Mouse (Mus musculus) limb, embryonic 11.5 days (tissue): ENCODE data around the gene Cnmd. TPM values are rescaled to one million over a fixed set of nuclear protein-coding genes. Genes with fewer than 3 reads are reported as not detected.
A peak's percentile ranks its signal among the peaks of the same experiment; 100 is the strongest.

Experiments used
- ATAC-seq: fragments of 200-750 bp; cut with Nextera tagmentation; 2 replicates; pipeline ENCODE4 v1.8.0; 2017; ENCODE audit warnings: low read depth; ENCODE audit not compliant: insufficient number of reproducible peaks, low FRiP score, low TSS enrichment
- DNase-seq: peaks from one replicate; pipeline ENCODE4 v3.0.0-alpha.2; 2015; ENCODE audit warnings: low spot score
- H3K27ac ChIP-seq: fragments of 300-500 bp; sonication (generic); replicated peaks from 2 replicates; pipeline ENCODE4 v1.5.1; 2014; ENCODE audit warnings: low read depth, mild to moderate bottlenecking, low read length
- H3K27me3 ChIP-seq: fragments of 300-500 bp; sonication (generic); 2 replicates; pipeline ENCODE4 v1.6.1; 2014; ENCODE audit warnings: mild to moderate bottlenecking, low read length, mixed read lengths; ENCODE audit not compliant: control insufficient read depth, insufficient read depth
- H3K36me3 ChIP-seq: fragments of 300-500 bp; sonication (generic); 2 replicates; pipeline ENCODE4 v1.6.1; 2014; ENCODE audit warnings: mild to moderate bottlenecking, low read length, moderate library complexity, mixed read lengths; ENCODE audit not compliant: control insufficient read depth, insufficient read depth
- H3K4me1 ChIP-seq: fragments of 300-500 bp; sonication (generic); 2 replicates; pipeline ENCODE4 v1.6.1; 2014; ENCODE audit warnings: low read length, mixed read lengths; ENCODE audit not compliant: control insufficient read depth, insufficient read depth
- H3K4me2 ChIP-seq: fragments of 300-500 bp; sonication (generic); 2 replicates; pipeline ENCODE4 v1.6.1; 2014; ENCODE audit warnings: low read depth, mild to moderate bottlenecking, moderate library complexity; ENCODE audit not compliant: severe bottlenecking
- H3K4me3 ChIP-seq: fragments of 300-500 bp; sonication (generic); 2 replicates; pipeline ENCODE4 v1.5.1; 2014; ENCODE audit warnings: low read depth, low read length
- H3K9ac ChIP-seq: fragments of 300-500 bp; sonication (generic); 2 replicates; pipeline ENCODE4 v1.6.1; 2014; ENCODE audit warnings: mild to moderate bottlenecking, low read length
- H3K9me3 ChIP-seq: fragments of 300-500 bp; sonication (generic); 2 replicates; pipeline ENCODE4 v1.6.1; 2016; ENCODE audit warnings: low read length; ENCODE audit not compliant: control insufficient read depth
- WGBS: fragments of 180-500 bp; shearing (Covaris S2); extraction: QIAGEN DNeasy Blood & Tissue Kit; methylation state at CpG from one replicate; pipeline ENCODE4 v1.1.7; 2014; 5-methylcytosine and 5-hydroxymethylcytosine counted together
- polyA plus RNA-seq: library from polyadenylated mRNA; unstranded; fragments of >200 nt; fragmentation: Nextera tagmentation; extraction: Ambion mirVana; gene quantifications from 2 replicates; pipeline ENCODE4 v1.2.1, GENCODE M21; 2014

Cnmd gene
- polyA plus RNA-seq, 1 experiment from 2014 or later: 15.2 TPM

GRCm38 (mm10) chr14:79658748-79659508 lies 3.0 kb downstream of the Cnmd start:
- no peaks in the 10 kb centered on the region for H3K4me1 ChIP-seq
- no peaks in the 10 kb centered on the region for H3K27me3 ChIP-seq
- H3K9me3 ChIP-seq: no peaks in the 10 kb centered on the region
- ATAC-seq (no peak), DNase-seq (no peak)
- no peak overlapping the region for H3K4me3 ChIP-seq
- WGBS: 75% methylated on average over 6 of the region's 6 CpGs
- no peak overlapping the region for H3K9ac ChIP-seq
- no peaks in the 10 kb centered on the region for H3K36me3 ChIP-seq
- no peak overlapping the region for H3K4me2 ChIP-seq
- peak overlapping the region; percentile 21; the same call in 1 of the 2 replicates for H3K27ac ChIP-seq

GRCm38 (mm10) chr14:79658286-79658685 lies 3.7 kb downstream of the Cnmd start:
- no peaks in the 10 kb centered on the region for H3K4me1 ChIP-seq
- no peaks in the 10 kb centered on the region for H3K27me3 ChIP-seq
- WGBS: 81% methylated on average over 5 of the region's 5 CpGs
- H3K36me3 ChIP-seq: no peaks in the 10 kb centered on the region
- no peak overlapping the region for H3K4me2 ChIP-seq
- no peak overlapping the region for H3K9ac ChIP-seq
- no peak overlapping the region for H3K4me3 ChIP-seq
- no peak for ATAC-seq
- DNase-seq: no peak
- no peaks in the 10 kb centered on the region for H3K9me3 ChIP-seq
- peak overlapping the region; percentile 21; the same call in 1 of the 2 replicates for H3K27ac ChIP-seq

GRCm38 (mm10) chr14:79652654-79653053 lies 9.3 kb downstream of the Cnmd start:
- Histone ChIP-seq H3K4me3 (no peak overlapping the region), H3K27me3 (no peaks in the 10 kb centered on the region), H3K9ac (no peak overlapping the region), H3K27ac (no peak overlapping the region), H3K36me3 (no peaks in the 10 kb centered on the region), H3K4me2 (no peak overlapping the region), H3K9me3 (no peaks in the 10 kb centered on the region), H3K4me1 (no peaks in the 10 kb centered on the region)
- ATAC-seq (no peak), DNase-seq (no peak)
- WGBS: 66% methylated on average over 4 of the region's 4 CpGs

- H3K36me3 ChIP-seq: no peaks in the 10 kb centered on the region
- no peak overlapping the region for H3K4me2 ChIP-seq
- no peaks in the 10 kb centered on the region for H3K4me1 ChIP-seq
- DNase-seq (no peak), ATAC-seq (no peak)
- 85% methylated on average over 3 of the region's 3 CpGs for WGBS
- H3K27me3 ChIP-seq: no peaks in the 10 kb centered on the region
- no peak overlapping the region for H3K4me3 ChIP-seq
- no peak overlapping the region for H3K27ac ChIP-seq
- H3K9me3 ChIP-seq: no peaks in the 10 kb centered on the region
- H3K9ac ChIP-seq: no peak overlapping the region
These were observed 12.3 kb downstream of the Cnmd start for GRCm38 (mm10) chr14:79649680-79650079.

- no peak overlapping the region for H3K27ac ChIP-seq
- WGBS: 13% methylated on average over 11 of the region's 11 CpGs
- H3K27me3 ChIP-seq: no peaks in the 10 kb centered on the region
- H3K4me2 ChIP-seq: peak overlapping the region; percentile 3; the same call in 1 of the 2 replicates
- no peaks in the 10 kb centered on the region for H3K9me3 ChIP-seq
- H3K4me3 ChIP-seq: no peak overlapping the region
- H3K36me3 ChIP-seq: no peaks in the 10 kb centered on the region
- ATAC-seq (no peak), DNase-seq (peak; percentile 36)
- no peak overlapping the region for H3K9ac ChIP-seq
- no peaks in the 10 kb centered on the region for H3K4me1 ChIP-seq
These were observed 16.6 kb downstream of the Cnmd start for GRCm38 (mm10) chr14:79645378-79645777.

- H3K27ac ChIP-seq: no peak overlapping the region
- H3K4me3 ChIP-seq: no peak overlapping the region
- no peak for ATAC-seq
- no peaks in the 10 kb centered on the region for H3K27me3 ChIP-seq
- DNase-seq: no peak
- no peak overlapping the region for H3K4me2 ChIP-seq
- no peaks in the 10 kb centered on the region for H3K4me1 ChIP-seq
- H3K36me3 ChIP-seq: no peaks in the 10 kb centered on the region
- 84% methylated on average over 9 of the region's 9 CpGs for WGBS
- H3K9ac ChIP-seq: no peak overlapping the region
- H3K9me3 ChIP-seq: no peaks in the 10 kb centered on the region
These were observed 19.9 kb downstream of the Cnmd start for GRCm38 (mm10) chr14:79642063-79642462.

- 58% methylated on average over 4 of the region's 4 CpGs for WGBS
- Histone ChIP-seq H3K4me3 (no peak overlapping the region), H3K4me1 (no peaks in the 10 kb centered on the region), H3K27me3 (no peaks in the 10 kb centered on the region), H3K9ac (no peak overlapping the region), H3K9me3 (no peaks in the 10 kb centered on the region), H3K36me3 (no peaks in the 10 kb centered on the region), H3K4me2 (no peak overlapping the region), H3K27ac (no peak overlapping the region)
- no peak for DNase-seq
- ATAC-seq: no peak
These were observed 25.2 kb downstream of the Cnmd start for GRCm38 (mm10) chr14:79636814-79637213.

GRCm38 (mm10) chr14:79633196-79633595 lies 28.8 kb downstream of the Cnmd start:
- 94% methylated on average over 2 of the region's 2 CpGs for WGBS
- DNase-seq: no peak
- Histone ChIP-seq H3K9ac (no peak overlapping the region), H3K9me3 (no peaks in the 10 kb centered on the region), H3K27ac (no peak overlapping the region), H3K36me3 (no peaks in the 10 kb centered on the region), H3K4me1 (no peaks in the 10 kb centered on the region), H3K4me3 (no peak overlapping the region), H3K27me3 (no peaks in the 10 kb centered on the region), H3K4me2 (no peak overlapping the region)
- ATAC-seq: no peak

- no peaks in the 10 kb centered on the region for H3K27me3 ChIP-seq
- no peak overlapping the region for H3K27ac ChIP-seq
- ATAC-seq (no peak), DNase-seq (no peak)
- H3K4me1 ChIP-seq: no peaks in the 10 kb centered on the region
- no peak overlapping the region for H3K4me3 ChIP-seq
- no peaks in the 10 kb centered on the region for H3K9me3 ChIP-seq
- H3K4me2 ChIP-seq: no peak overlapping the region
- H3K36me3 ChIP-seq: peaks cover under 1% of the 10 kb centered on the region; the same call in 1 of the 2 replicates
- 97% methylated on average over 6 of the region's 6 CpGs for WGBS
- no peak overlapping the region for H3K9ac ChIP-seq
These were observed 29.6 kb downstream of the Cnmd start for GRCm38 (mm10) chr14:79632330-79632729.
